Mouse (Mus musculus): ENCODE data around the gene Cdc42.

GRCm38 (mm10) chr4:137290250-137290649, 67.3 kb downstream of the Cdc42 start:
- TF ChIP-seq CTCF (IDR thresholded peaks at IDR 0.05; ENCODE audit: low read depth) (no peak), EP300 (IDR thresholded peaks at IDR 0.05; ENCODE audit: low read depth) (no peak)

Measured in liver, embryonic 14.5 days (tissue).